Mouse (Mus musculus) regulatory T cell (primary cell): Measurements from ENCODE around the gene Crtc1.

Experiments used
- in situ Hi-C: fragments of 300-600 bp; cut with MboI, MseI; formaldehyde crosslinking; loops from one replicate; pipeline ENCODE4 v1.15.1; 2025; ENCODE audit warnings: high pct_unique_total_duplicates

Gene Crtc1

DNA sequence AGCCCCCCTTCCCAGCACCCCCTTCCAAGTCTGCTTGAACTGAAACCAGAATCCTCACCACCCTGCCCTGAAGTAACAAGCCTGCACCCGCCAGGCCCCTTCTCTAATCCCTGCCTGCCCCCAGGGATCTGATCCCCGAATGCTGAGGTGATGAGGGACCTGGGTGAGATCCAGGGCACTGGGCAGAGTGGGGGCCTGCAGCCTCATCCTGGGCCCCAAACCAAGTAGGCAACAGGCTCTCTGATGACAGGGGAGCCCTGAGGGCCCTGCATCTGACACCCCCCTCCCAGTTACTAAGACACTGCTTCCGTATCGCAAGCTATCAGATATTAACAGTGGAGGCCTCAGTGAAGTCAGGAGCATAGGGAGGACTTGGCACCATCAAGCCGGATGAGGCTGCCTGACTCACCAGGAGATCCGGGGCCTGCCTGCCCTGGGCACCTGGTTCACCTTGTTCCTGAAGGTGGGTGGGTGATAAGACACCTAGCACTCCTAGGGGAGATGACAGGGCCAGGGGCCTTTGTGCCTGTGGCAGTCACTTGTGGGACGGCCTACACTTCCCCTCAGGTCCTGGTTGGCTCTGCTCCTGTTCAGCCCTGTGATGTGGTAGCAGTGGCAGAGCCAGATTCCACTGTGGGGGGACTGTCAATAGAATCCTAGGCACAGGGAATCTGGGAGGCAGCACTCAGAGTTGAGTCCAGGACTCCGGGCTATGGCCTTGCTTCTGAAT is 44.9 kb downstream of the Crtc1 start:
- in situ Hi-C loops, result loop anchor here (5.0 kb wide), 1 partner anchor 58 kb away; no protein-coding TSS in a partner anchor

DNA sequence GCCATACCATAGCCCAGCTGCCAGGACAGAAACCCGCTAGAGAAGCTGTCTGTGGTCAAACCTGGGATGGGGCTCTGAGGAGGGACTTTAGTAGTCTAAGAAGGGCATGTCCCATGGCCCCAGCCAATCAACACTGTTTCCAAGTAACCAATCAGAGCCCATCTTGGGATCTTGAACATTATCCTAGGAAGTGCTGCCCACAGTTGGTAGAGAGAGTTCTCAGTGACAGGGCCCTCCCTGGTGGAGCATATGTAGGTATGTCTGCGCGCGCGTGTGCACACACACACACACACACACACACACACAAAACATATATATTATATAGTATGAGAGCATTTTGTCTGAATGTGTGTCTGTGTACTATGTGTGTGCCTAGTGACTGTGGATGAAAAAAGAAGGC is 46.3 kb downstream of the Crtc1 start:
- in situ Hi-C loops, result loop anchor here (5.0 kb wide), 1 partner anchor 59 kb away; no protein-coding TSS in a partner anchor

DNA sequence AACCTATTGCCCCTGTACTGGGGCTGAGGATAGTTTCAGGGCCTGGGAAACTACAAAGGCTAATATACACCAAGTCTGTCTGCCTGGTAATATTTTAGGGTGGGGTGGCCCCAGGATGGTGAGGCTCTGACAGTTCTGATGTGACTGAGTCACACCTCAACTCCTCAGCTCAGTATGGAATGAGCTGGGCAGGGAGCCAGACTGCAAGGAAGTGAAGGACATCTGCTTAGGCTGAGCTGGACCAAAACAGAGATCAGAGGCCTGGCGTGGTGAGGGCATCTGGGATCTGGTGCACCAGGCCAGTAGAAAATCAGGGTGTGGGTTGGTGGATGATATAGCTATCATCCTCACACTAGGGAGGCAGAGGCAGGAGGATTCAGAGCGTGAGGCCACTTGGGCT is 49.7 kb downstream of the Crtc1 start:
- in situ Hi-C loops, result loop anchor here (5.0 kb wide), 1 partner anchor 63 kb away; no protein-coding TSS in a partner anchor

DNA sequence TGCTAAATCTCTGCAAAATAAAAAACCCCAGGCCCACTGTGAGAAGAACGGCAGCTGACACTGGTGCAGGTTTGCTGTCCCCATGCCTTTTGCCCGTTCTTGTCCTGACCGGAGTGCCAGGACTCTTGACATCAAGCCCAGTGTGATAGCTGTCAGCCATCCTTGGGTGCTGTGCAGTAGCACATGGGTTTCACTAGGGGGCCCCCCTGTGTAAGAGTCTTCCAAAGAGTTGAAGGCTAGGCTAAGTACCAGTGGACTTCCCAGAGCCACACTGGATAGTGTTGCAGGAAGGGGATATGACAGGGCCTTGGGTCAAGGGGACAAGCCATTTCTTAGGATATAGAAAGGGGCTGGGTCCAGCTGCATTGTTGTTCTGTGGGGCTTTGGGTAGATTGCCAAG is 56.1 kb downstream of the Crtc1 start:
- in situ Hi-C loops, result no loop called here

DNA sequence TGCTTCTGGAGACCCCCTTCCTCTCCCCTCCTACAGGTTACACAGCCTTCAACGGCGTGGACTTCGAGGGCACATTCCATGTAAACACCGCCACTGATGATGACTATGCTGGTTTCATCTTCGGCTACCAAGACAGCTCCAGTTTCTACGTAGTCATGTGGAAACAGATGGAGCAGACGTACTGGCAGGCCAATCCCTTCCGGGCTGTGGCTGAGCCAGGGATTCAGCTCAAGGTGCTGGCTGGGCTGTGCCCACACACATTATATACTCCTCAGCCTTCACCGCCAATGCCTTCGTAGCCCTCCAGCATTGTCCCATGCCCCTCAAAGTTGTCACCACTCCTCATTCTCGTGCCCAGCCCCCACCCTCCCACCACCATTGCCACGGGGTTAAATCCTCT is 59.3 kb downstream of the Crtc1 start:
- in situ Hi-C loops, result no loop called here

DNA sequence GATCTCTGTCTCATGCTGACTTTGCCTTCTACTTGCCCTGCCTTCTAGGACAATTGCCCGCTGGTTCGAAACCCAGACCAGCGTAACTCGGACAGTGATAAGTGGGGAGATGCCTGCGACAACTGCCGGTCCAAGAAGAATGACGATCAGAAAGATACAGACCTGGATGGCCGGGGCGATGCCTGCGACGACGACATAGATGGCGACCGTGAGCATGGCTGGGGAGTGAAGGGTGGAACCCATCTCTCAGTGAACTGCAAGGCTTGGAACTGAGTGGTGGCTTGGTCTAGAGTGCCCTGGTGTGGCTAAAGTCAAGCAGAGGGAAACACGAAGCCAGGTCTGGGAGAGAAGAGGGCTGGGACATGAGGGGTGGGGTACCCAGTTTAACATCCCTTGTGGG is 62.3 kb downstream of the Crtc1 start:
- in situ Hi-C loops, result no loop called here

DNA sequence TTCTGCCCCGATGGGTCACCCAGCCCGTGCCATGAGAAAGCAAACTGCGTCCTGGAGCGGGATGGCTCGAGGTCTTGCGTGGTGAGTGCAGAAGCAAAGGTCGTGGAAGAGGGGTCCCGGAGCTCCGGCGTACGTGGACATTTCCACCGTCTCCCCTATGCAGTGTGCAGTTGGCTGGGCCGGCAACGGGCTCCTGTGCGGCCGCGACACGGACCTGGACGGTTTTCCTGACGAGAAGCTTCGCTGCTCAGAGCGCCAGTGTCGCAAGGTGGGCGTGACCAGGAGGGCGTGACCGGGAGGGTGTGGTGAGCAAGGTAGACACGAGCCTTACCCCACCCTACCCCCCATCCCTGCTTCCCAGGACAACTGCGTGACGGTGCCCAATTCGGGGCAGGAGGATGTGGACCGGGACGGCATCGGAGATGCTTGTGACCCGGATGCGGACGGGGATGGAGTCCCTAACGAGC is 63.1 kb downstream of the Crtc1 start:
- in situ Hi-C loops, result no loop called here

DNA sequence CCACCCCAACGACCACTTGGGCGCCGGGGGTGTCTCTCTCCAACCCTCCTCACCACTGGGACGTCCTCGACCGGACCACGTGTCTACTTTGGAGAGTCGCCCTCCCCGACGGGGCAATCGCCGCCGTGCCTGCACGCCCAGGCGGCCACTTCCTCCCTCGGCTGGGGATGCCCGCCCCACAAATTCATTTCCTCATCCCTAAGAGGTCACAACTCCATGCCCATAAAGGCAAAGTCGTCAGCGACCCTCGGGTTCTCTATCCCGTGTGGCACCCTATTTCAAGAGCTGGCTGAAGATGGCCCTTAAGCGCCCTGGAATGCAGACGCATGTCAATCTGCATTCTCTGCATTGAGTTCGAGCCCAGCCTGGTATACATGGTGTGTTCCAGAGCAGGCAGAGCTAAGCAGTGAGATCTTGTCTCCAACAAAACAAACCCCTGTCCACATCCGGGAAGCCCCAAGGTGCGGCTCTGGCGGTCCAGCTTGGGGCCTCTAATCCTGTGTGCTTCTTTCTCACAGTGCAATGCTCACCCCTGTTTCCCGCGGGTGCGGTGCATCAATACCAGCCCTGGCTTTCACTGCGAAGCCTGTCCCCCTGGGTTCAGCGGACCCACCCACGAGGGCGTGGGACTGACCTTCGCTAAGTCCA is 64.0 kb downstream of the Crtc1 start:
- in situ Hi-C loops, result no loop called here

DNA sequence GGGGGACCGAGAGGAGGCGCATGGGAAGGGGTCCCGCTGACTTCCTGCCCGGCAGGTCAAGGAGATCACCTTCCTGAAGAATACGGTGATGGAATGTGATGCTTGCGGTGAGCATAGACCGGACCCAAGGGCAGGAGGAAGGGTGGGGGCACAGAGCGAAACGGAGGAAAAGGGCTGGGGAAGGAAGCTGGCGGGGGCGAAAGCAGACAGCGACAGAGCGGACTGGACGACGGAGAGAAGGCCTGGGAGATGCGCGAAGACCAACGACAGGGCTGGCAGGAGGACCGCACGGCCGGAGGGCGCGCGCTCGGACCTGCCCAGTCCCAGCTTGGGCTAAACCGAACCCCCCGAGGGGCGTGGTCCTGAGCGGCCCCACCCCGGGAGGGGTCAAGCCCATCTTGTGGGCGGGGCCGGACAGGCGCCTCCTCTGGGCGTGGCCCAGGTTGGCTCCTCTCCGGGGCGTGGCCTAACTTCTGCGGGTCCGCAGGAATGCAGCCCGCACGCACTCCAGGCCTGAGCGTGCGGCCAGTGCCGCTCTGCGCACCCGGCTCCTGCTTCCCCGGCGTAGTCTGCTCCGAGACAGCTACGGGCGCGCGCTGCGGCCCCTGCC is 65.0 kb downstream of the Crtc1 start:
- in situ Hi-C loops, result no loop called here

DNA sequence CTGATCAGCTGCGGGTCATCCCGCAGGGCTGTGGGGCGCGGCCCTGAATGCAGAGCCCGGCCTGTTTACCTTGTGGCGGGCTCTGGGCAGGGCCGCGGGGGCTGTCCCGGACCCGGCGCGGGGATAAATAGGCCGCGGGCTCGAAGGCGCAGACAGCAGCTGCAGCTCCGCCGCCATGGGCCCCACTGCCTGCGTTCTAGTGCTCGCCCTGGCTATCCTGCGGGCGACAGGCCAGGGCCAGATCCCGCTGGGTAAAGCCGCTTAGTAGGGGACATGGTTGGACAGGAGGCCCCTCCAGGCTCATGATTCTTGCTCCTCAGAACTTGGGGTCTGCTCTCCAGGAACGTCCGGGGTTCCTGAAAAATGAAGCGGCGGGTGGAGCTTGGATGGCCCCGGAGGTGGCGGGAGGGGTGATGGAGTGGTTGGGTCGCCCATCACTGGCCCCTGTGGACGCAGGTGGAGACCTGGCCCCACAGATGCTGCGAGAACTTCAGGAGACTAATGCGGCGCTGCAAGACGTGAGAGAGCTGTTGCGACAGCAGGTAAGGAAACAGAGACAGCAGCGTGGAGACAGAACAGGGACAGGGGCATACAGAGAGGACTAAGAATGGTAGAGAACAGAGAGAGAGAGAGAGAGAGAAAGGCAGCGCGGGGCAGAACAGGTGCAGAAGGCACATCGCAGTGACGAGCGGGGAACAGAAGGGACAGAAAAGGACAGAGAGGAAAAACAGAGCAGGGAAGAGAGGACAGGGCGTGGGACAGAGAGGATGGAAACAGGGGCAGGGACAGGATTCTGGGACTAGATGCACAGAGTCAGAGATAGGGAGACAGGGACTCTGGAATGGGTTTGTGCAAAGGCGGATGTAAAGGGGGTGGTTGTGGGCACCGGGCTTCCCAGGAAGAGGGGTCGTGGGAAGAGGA is 65.7 kb downstream of the Crtc1 start, which contains the start of gene Comp:
TSS of gene Comp (plus strand) at position 162 of the 921 bp plus-strand sequence.
- in situ Hi-C loops, result no loop called here

DNA sequence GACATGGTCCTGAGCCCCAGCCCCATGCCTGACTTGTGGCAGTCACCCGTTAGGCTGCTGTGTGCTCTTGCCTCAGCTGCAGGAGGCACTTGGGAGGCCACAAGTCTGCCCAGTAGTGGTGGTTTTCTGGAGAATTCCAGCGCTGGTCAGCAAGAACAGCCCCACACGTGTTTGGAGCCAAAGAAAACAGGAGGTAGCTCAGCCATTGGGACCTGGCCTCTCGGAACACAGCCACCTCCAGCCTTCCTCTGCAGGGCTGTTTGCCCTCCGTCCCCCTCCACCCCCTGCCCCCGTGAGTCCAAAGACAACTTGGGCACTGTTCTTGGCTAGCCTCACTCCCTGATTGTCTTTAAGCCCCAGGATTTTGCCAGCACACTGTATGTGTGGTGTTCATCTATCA is 67.4 kb downstream of the Crtc1 start:
- in situ Hi-C loops, result no loop called here

DNA sequence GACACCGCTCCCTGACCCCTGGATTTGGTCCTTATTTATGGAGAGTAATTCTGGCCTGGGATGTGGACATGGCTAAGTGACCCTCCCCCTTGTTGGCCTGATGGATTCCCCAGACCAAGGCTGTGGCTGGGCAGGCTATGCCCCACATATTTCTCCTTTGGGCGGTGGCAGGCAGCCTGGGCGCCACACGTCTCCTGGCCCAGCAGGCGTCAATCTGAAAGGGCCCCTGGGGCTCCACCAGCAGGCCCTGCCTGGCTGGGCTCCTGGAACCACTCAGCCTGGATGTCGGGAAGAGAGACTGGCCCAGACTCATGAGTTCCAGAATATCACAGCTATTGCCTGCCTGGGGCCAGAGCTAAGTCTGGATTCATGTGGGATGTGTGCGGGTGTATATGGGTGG is 68.9 kb downstream of the Crtc1 start:
- in situ Hi-C loops, result no loop called here

DNA sequence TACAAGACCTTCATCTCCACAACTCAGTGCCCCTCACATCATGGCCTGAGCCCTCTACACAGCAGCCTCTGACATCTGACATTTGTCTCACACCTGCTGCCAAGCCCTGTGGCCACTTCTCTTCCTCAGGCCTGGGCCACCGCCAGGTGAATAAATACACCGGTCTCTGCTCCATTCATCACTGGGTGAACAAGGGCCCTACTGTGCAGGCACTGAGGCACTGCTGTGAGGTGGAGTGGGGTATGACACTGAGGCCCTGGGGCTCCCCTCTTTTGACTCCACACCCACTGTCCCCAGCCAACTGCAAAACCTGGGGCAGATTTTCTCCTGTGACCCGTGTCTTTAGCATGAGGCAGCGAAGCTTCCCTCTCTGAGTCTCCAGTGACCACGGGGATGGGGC is 72.8 kb downstream of the Crtc1 start:
- in situ Hi-C loops, result no loop called here

DNA sequence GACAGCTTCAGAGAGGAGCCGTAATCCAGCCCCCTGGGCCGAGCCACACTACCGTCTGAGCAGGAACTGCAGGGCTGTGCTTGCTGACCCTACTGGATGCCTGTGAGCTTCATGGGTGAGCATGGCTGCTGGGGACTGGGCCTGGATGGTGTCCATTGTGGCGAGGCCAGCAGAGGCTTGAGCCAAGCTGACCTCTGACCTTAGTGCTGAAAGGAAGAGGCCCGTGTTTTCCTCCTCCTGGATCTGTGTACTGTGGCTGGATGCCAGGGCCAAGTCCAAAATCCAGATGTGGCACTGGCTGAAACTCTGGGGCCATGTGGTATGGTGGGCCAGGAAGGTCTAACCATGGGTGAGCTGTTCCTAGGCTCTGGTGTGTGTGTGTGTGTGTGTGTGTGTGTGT is 75.3 kb downstream of the Crtc1 start:
- in situ Hi-C loops, result no loop called here

DNA sequence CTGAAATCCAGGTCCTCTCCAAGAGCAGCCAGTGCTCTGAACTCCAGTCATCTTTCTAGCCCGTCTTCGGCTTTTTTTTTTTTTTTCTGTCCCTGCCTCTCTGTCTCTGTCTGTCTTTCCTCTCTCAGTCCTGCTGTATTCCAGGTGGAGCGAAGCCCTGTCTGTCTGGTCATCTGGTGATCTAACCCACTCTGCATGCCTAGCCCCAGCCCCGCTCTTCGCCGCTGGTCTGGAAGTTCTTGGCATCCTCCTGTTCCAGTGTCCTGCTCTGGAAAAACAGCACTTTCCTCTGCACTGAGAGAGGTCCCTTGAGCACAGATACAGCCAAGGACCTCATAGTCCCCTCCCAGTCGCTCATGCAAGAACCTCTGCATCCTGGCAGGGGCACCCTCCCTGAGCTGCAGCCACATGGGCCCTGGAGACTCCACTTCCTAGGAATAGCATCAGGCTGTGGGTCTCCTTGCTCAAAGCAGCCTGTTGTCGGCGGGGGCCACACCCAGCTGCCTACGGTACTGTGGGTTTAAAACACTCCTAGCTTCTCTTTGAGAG is 77.8 kb downstream of the Crtc1 start:
- in situ Hi-C loops, result no loop called here

DNA sequence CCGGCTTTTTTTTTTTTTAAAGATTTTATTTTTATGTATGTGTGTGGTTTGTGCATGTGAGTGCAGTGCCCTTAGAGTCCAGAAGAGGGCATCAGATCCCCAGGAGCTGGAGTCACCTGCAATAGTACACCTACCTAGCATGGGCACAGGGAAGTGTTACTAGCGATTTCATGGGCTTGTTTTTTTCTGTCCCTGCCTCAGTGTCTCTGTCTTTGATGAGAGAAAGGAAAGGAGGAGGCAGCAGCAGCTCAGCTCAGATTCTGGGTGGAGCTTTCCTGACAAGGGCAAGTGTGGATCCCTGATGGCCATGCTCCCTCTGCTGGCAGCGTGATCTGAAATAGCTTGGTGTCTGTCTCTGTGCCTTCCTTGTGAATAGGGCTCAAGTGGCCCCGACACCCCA is 78.6 kb downstream of the Crtc1 start:
- in situ Hi-C loops, result no loop called here

DNA sequence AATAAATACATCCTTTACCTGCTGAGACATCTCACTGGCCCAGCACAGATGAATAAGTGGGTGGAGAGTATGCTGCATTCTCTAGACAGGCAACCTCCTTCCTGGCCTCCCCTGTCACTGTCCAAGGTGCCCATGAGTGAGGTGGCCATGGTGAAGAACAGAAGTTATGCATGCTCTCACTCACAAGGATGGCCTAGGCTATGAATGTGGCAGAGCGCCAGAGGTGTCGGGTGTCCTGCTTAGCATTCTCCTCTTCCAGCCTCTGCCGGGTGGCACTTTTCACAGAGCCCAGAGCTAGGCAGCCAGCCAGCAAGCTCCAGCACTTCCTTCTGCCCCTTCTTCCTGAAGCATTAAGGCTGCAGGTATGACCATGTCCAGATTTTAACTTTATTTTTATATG is 80.0 kb downstream of the Crtc1 start:
- in situ Hi-C loops, result no loop called here

DNA sequence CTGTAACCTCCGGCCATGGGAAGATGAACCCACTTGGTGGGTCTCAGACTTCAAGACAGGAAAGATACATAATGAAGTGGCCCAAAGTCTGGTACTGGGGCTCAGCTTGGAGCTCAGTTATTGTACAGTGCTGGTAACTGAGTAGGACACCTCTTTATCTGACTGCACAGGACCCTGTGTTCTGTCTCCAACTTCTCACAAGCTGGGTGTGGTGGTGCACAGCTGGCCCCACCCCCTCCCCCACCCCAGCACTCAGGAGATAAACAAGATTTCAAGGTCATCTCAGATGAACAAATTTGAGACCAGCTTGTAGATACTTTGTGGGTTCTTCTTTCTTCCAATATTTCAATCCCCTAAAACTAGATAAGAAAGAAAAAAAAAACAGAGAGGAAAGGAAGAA is 83.3 kb downstream of the Crtc1 start:
- in situ Hi-C loops, result no loop called here

DNA sequence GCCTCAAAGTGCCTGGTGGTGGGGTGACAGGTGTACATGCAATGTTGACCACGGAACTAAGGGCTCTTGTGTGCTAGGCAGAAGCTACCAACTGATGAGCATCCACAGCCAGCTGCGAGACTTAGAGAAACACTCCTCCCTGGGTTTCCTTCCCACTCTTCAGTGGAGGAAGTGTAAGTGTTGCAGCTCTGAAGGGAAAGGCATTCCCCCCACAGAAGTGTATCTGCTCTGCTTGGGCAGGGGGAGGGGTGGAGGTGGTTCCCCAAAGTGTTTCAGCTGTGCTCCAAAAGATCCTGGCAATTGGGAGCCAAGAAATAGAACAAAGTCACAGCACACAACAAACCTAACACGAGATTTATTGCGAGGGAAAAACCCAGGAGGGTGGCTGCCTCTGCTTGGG is 85.4 kb downstream of the Crtc1 start:
- in situ Hi-C loops, result no loop called here

DNA sequence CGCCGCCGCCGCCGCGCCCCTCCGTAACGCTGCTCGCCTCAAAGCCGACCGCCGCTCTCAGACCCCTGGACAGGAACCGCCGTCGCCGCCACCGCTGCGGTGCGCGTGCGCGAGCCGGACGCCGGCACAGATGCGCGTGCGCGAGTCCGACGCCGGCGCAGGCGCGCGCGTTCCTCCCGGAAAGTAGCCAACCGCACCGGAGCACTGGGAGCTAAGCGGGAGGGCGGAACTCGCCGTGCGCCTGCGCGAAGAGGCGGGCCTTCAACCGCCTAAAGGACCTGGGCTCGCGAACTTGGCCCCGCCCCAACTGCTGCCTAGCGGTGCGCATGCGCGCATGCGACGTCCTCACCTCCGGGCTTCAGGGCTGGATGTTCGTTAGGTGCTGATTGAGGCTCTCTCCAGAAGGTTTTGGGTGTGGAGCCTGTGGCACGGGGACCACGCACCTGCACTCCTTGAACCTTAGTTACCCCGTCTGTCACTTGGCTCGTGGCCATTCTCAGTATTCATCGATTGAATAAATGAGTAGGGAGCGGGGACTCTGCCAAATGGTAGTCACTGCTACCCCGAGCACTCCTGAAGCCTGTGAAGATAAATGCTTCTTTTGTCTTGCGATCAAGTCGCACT is 86.1 kb downstream of the Crtc1 start, which contains the start of gene Upf1:
TSS of gene Upf1 (minus strand) at position 85 of the 624 bp plus-strand sequence.
- in situ Hi-C loops, result no loop called here

DNA sequence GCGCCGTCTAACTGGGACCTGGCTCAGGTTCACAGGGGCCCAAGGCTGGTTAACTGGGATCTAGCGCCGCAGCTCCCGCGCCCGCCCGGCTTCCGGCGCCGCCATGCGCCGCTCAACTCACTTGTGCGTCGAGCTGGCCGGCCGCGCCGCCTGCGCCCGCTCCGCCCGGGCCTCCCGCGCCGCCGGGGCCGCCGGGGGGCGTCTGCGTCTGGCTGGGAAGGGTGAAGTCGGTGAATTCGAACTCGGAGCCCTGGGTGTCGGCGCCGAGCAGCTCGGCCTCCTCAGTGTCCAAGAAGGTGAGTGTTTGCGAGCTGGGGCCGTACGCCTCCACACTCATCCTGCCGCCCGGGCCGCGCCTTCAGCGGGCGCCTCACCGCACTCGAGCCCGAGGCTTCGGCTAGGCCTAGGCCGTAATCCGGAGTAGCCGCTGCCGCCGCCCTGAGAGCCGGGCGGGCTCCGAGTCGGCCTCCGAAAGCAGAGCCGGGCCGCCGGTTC is 86.7 kb downstream of the Crtc1 start:
- in situ Hi-C loops, result no loop called here
